Mouse (Mus musculus) midbrain, postnatal 0 days (tissue): ENCODE data around the gene Ptprn2. TPM values are rescaled to one million over a fixed set of nuclear protein-coding genes. Genes with fewer than 3 reads are reported as not detected.

Experiments used
- ATAC-seq: fragments of 200-750 bp; cut with Nextera tagmentation; 2 replicates; pipeline ENCODE4 v1.8.0; 2017; ENCODE audit warnings: moderate number of reproducible peaks, mild to moderate bottlenecking, moderate TSS enrichment, moderate library complexity; ENCODE audit not compliant: low FRiP score
- DNase-seq: peaks from one replicate; pipeline ENCODE4 v3.0.0-alpha.2; 2015; ENCODE audit warnings: low spot score
- H3K27ac ChIP-seq: fragments of 300-500 bp; sonication (generic); 2 replicates; pipeline ENCODE4 v1.5.1; 2014; ENCODE audit warnings: low read depth, mild to moderate bottlenecking, low read length, mixed read lengths
- H3K27me3 ChIP-seq: fragments of 300-500 bp; sonication (generic); 2 replicates; pipeline ENCODE4 v1.6.1; 2014; ENCODE audit warnings: low read length, control low read depth, mixed read lengths; ENCODE audit not compliant: insufficient read depth
- H3K36me3 ChIP-seq: fragments of 300-500 bp; sonication (generic); 2 replicates; pipeline ENCODE4 v1.6.1; 2014; ENCODE audit warnings: low read length, control low read depth, mixed read lengths; ENCODE audit not compliant: insufficient read depth
- H3K4me1 ChIP-seq: fragments of 300-500 bp; sonication (generic); 2 replicates; pipeline ENCODE4 v1.6.1; 2014; ENCODE audit warnings: mild to moderate bottlenecking, control low read depth, antibody characterized with exemption, low read length, mixed read lengths; ENCODE audit not compliant: insufficient read depth
- H3K4me2 ChIP-seq: fragments of 300-500 bp; sonication (generic); 2 replicates; pipeline ENCODE4 v1.6.1; 2014; ENCODE audit warnings: low read depth, mild to moderate bottlenecking, low read length, mixed read lengths; ENCODE audit not compliant: poor library complexity, severe bottlenecking
- H3K4me3 ChIP-seq: fragments of 300-500 bp; sonication (generic); 2 replicates; pipeline ENCODE4 v1.5.1; 2014; ENCODE audit warnings: low read depth, mild to moderate bottlenecking, low read length, moderate library complexity
- H3K9ac ChIP-seq: fragments of 300-500 bp; sonication (generic); replicated peaks from 2 replicates; pipeline ENCODE4 v1.6.1; 2014; ENCODE audit warnings: mild to moderate bottlenecking, low read length, moderate library complexity, mixed read lengths; ENCODE audit not compliant: poor library complexity, severe bottlenecking
- H3K9me3 ChIP-seq: fragments of 300-500 bp; sonication (generic); 2 replicates; pipeline ENCODE4 v1.6.1; 2016; ENCODE audit warnings: low read length, control low read depth
- CTCF ChIP-seq: IDR thresholded peaks from 2 replicates; pipeline ENCODE4 v1.5.1; 2016; ENCODE audit warnings: antibody characterized with exemption, mild to moderate bottlenecking
- WGBS: fragments of 180-500 bp; shearing (Covaris S2); extraction: QIAGEN DNeasy Blood & Tissue Kit; methylation state at CpG from one replicate; pipeline ENCODE4 v1.1.7; 2014; 5-methylcytosine and 5-hydroxymethylcytosine counted together
- polyA plus RNA-seq: library from polyadenylated mRNA; unstranded; fragments of >200 nt; fragmentation: Nextera tagmentation; extraction: Ambion mirVana; gene quantifications from 2 replicates; pipeline ENCODE4 v1.2.1, GENCODE M21; 2015
- total RNA-seq: library from RNA; depleted of rRNA; stranded (reverse); fragments of >200 nt; gene quantifications from 2 replicates; pipeline ENCODE4 v1.2.3, GENCODE M21; 2014

Gene Ptprn2
- total and polyA plus RNA-seq, 2 experiments from 2014 or later = 22.2 to 110 TPM

DNA sequence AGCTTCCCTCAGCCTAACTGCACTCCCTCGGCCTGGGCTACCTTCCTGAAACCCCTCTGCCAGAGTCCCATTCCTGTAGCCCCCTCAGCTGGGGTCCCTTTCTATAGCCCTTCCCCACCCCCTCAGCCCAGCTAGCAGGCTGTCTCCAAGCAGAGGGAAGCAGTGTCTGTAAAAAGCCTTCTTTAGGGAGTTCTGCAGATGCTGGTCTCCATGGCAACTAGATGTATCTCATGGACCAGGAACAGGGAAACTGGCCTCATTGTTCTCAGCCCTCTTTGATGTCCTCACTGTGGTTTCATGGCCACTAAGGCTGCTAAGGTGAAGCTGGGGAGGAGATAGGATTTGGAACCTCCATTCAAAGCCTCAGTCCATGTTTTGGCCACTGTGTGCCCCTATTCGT lies 423.1 kb downstream of the Ptprn2 start:
- Histone ChIP-seq H3K9ac (no peak overlapping the region), H3K27me3 (no peaks in the 10 kb centered on the region), H3K36me3 (no peaks in the 10 kb centered on the region), H3K9me3 (no peaks in the 10 kb centered on the region), H3K4me2 (no peak overlapping the region), H3K4me1 (peaks cover 20% of the 10 kb centered on the region), H3K4me3 (no peak overlapping the region), H3K27ac (peak overlapping the region; percentile 83)
- DNase-seq (peak; percentile 79), ATAC-seq (peak; percentile 84)
- WGBS = 11% methylated on average over 2 of the region's 2 CpGs
- TF ChIP-seq CTCF = no peak

DNA sequence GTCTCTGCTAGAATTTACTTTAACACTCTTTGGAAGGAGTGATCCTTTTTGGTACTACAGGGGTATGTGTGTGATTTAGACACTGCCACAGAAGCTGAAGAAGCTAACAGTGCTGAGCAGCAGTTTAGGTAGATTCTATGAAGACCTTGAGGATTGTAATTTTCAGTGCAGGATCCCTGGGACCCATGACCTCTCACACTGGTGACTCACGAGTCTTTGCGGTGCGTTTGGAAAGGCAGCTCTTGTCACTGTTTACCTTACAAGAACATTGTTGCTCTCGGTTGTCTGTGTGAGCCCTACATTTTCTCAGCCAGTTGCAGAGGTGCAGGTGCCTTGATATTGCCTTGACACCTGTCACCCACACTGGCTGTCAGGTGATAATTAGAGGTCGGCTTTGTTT lies 431.3 kb downstream of the Ptprn2 start:
- Histone ChIP-seq H3K4me3 (no peak overlapping the region), H3K36me3 (no peaks in the 10 kb centered on the region), H3K9ac (no peak overlapping the region), H3K27ac (no peak overlapping the region; the same call in 1 of the 2 replicates), H3K4me2 (no peak overlapping the region), H3K4me1 (peaks cover 18% of the 10 kb centered on the region; the same call in 1 of the 2 replicates), H3K9me3 (no peaks in the 10 kb centered on the region), H3K27me3 (no peaks in the 10 kb centered on the region)
- TF ChIP-seq CTCF = no peak
- DNase-seq (no peak), ATAC-seq (no peak)
- WGBS = 76% methylated on average over 5 of the region's 5 CpGs

DNA sequence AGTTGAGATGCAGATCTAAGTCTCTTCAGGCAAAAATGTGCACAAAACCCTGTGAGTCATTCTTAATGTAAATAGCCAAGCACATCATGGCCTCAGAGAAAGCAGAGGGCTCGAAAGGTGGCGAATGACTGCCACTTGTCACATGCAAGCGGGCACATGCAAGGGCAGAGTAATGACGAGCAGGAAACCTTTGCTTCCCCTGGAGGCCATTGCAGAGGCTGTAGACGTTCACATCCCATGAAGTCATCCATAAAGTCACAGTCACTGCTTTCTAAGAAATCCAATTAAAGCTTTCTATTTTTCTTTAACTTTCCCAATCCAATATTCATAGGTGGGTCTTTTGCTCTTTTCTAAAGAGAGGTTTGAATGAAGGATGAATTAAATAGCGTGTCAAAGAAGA lies 433.7 kb downstream of the Ptprn2 start:
- no peak overlapping the region for H3K4me3 ChIP-seq
- peak; percentile 16; the same call in 1 of the 2 replicates for TF ChIP-seq CTCF
- peak overlapping the region; percentile 72 for H3K27ac ChIP-seq
- no peak for DNase-seq
- no peak overlapping the region for H3K4me2 ChIP-seq
- WGBS = 33% methylated on average over 6 of the region's 6 CpGs
- no peaks in the 10 kb centered on the region for H3K36me3 ChIP-seq
- no peaks in the 10 kb centered on the region for H3K27me3 ChIP-seq
- no peaks in the 10 kb centered on the region for H3K9me3 ChIP-seq
- H3K9ac ChIP-seq = no peak overlapping the region
- peak; percentile 22; the same call in 1 of the 2 replicates for ATAC-seq
- H3K4me1 ChIP-seq = peaks cover 18% of the 10 kb centered on the region; the same call in 1 of the 2 replicates

DNA sequence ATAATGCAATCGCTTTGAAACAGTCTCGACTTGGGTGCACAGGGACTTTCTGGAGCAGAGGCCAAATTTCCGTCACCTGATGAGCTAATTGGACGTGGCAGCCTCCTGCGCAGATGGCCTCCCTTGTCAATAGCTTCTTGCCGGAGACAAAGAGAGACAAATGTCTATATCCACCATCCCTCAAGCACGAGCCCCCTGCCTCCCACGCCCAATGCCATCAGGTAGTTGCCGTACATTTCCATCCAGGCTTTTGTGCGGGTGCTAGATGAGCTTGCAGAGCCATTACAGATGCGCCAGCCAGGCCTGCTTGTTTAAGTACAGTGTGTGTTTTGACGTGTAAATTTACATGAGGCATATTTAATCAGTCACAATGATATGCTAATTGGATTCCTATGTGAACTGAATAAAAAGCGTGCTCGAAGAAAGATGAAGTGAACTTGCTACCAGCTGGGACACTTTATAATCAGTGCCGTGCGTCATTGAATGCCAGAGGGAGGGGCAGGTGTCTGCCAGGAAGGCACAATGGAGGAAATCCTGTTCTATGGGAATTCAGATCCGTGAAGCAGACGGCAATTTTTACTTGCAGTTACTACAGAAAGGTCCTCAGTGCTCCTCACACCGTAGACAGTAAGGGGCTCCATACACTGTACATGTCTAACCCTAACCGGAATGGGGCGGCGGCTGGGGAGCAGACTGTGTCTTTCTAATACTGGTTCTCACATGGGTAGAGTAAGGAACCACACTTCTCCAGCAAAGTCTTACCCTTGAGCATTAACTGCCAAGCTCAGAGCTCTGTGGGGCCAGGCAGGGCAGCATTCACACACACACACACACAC lies 434.4 kb downstream of the Ptprn2 start:
- WGBS = 25% methylated on average over 22 of the region's 22 CpGs
- ATAC-seq = peak; percentile 62
- Histone ChIP-seq H3K4me3 (no peak overlapping the region), H3K27me3 (no peaks in the 10 kb centered on the region), H3K4me2 (no peak overlapping the region), H3K27ac (peak overlapping the region; percentile 72), H3K9ac (no peak overlapping the region), H3K4me1 (peaks cover 18% of the 10 kb centered on the region; the same call in 1 of the 2 replicates), H3K36me3 (no peaks in the 10 kb centered on the region), H3K9me3 (no peaks in the 10 kb centered on the region)
- no peak for TF ChIP-seq CTCF
- DNase-seq = peak; percentile 68

DNA sequence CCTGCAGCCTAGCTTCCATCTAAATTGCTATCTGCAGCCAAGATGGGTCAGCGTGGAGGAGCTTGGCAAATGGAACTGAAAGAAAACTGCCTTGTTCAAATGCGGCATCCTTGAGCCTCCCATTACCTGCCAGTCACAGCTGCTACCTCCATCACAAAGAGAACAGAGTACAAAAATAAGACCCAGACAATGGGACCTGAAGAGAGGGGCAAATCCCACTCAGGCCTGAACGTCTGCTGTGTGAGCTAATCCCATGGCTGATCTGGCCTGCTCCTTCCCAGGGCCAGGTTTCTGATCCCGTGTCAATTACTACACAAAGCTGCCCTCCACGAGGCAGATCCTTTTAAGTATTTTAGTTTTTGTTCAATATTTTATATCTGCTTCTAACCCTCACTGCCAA lies 441.6 kb downstream of the Ptprn2 start:
- no peak for TF ChIP-seq CTCF
- H3K4me3 ChIP-seq = no peak overlapping the region
- 8% methylated on average over 5 of the region's 5 CpGs for whole genome bisulfite sequencing
- ATAC-seq (peak; percentile 72), DNase-seq (no peak)
- H3K36me3 ChIP-seq = no peaks in the 10 kb centered on the region
- H3K27me3 ChIP-seq = no peaks in the 10 kb centered on the region
- no peaks in the 10 kb centered on the region for H3K9me3 ChIP-seq
- no peak overlapping the region for H3K9ac ChIP-seq
- no peak overlapping the region for H3K4me2 ChIP-seq
- peaks cover 9% of the 10 kb centered on the region; the same call in 1 of the 2 replicates for H3K4me1 ChIP-seq
- H3K27ac ChIP-seq = peak overlapping the region; percentile 60

DNA sequence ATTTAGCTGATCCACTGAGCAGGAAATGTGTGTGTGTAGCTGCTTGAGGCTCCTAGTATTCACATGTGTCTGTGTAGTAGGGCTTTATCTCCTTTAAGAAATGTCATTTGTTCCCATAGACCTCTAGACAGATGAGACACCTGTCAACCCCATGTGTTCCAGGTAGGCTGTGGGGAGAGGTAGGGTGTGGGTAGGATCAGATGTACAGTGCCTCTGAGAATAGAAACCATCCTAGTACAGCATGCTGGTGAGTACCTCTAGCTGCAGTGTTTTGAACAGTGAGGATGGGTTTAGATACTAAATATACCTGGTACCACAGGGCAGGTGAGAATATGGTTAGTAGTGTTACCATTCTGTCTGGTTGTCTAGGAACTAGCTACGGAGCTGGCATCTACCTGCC lies 442.0 kb downstream of the Ptprn2 start:
- no peaks in the 10 kb centered on the region for H3K27me3 ChIP-seq
- DNase-seq (no peak), ATAC-seq (peak; percentile 56; the same call in 1 of the 2 replicates)
- H3K4me3 ChIP-seq = no peak overlapping the region
- no peak for TF ChIP-seq CTCF
- H3K27ac ChIP-seq = peak overlapping the region; percentile 60; the same call in 1 of the 2 replicates
- no peaks in the 10 kb centered on the region for H3K9me3 ChIP-seq
- H3K4me1 ChIP-seq = peaks cover 9% of the 10 kb centered on the region; the same call in 1 of the 2 replicates
- H3K4me2 ChIP-seq = no peak overlapping the region
- no peaks in the 10 kb centered on the region for H3K36me3 ChIP-seq
- 64% methylated on average over 1 of the region's 1 CpGs for WGBS
- H3K9ac ChIP-seq = no peak overlapping the region
